Mouse (Mus musculus) liver, postnatal 0 days (tissue): ENCODE data around the gene Gm20388. TPM values are rescaled to one million over a fixed set of nuclear protein-coding genes. Genes with fewer than 3 reads are reported as not detected.

Source experiments
- ATAC-seq: fragments of 200-750 bp; cut with Nextera tagmentation; 2 replicates; pipeline ENCODE4 v1.8.0; 2017; ENCODE audit warnings: mild to moderate bottlenecking, moderate library complexity
- DNase-seq: peaks from one replicate; pipeline ENCODE4 v3.0.0-alpha.2; 2016
- H3K27ac ChIP-seq: fragments of 300-500 bp; sonication (generic); 2 replicates; pipeline ENCODE4 v1.5.1; 2014; ENCODE audit warnings: antibody characterized with exemption, moderate library complexity, mild to moderate bottlenecking, low read depth
- H3K27me3 ChIP-seq: fragments of 300-500 bp; sonication (generic); 2 replicates; pipeline ENCODE4 v1.6.1; 2014; ENCODE audit warnings: low read length, control low read depth, mixed read lengths; ENCODE audit not compliant: insufficient read depth
- H3K36me3 ChIP-seq: fragments of 300-500 bp; sonication (generic); replicated peaks from 2 replicates; pipeline ENCODE4 v1.6.1; 2014; ENCODE audit warnings: mild to moderate bottlenecking, control low read depth, low read length, moderate library complexity, mixed read lengths; ENCODE audit not compliant: insufficient read depth
- H3K4me1 ChIP-seq: fragments of 300-500 bp; sonication (generic); 2 replicates; pipeline ENCODE4 v1.6.1; 2014; ENCODE audit warnings: antibody characterized with exemption, mild to moderate bottlenecking, control low read depth; ENCODE audit not compliant: insufficient read depth
- H3K4me2 ChIP-seq: fragments of 300-500 bp; sonication (generic); 2 replicates; pipeline ENCODE4 v1.6.1; 2014; ENCODE audit warnings: low read depth, mild to moderate bottlenecking, low read length, moderate library complexity, mixed read lengths
- H3K4me3 ChIP-seq: fragments of 300-500 bp; sonication (generic); 2 replicates; pipeline ENCODE4 v1.5.1; 2014; ENCODE audit warnings: low read depth, low read length
- H3K9ac ChIP-seq: fragments of 300-500 bp; sonication (generic); replicated peaks from 2 replicates; pipeline ENCODE4 v1.6.1; 2014; ENCODE audit warnings: mild to moderate bottlenecking, moderate library complexity
- H3K9me3 ChIP-seq: fragments of 300-500 bp; sonication (generic); 2 replicates; pipeline ENCODE4 v1.6.1; 2016; ENCODE audit warnings: mild to moderate bottlenecking, control low read depth, low read length, mixed read lengths
- CTCF ChIP-seq: sonication (generic); IDR thresholded peaks from 2 replicates; pipeline ENCODE4 v1.5.1; 2016; ENCODE audit warnings: antibody characterized with exemption, low read depth
- EP300 ChIP-seq: IDR thresholded peaks from 2 replicates; pipeline ENCODE4 v1.6.1; 2016; ENCODE audit warnings: antibody characterized with exemption, low read depth, mild to moderate bottlenecking
- WGBS: fragments of 180-500 bp; shearing (Covaris S2); extraction: QIAGEN DNeasy Blood & Tissue Kit; methylation state at CpG from one replicate; pipeline ENCODE4 v1.1.7; 2014; ENCODE audit not compliant: insufficient replicate concordance; 5-methylcytosine and 5-hydroxymethylcytosine counted together
- polyA plus RNA-seq: library from polyadenylated mRNA; unstranded; fragments of >200 nt; fragmentation: Nextera tagmentation; extraction: Ambion mirVana; gene quantifications from 2 replicates; pipeline ENCODE4 v1.2.1, GENCODE M21; 2015

The Gm20388 gene
- polyA plus RNA-seq, 1 experiment from 2014 or later: not detected

DNA sequence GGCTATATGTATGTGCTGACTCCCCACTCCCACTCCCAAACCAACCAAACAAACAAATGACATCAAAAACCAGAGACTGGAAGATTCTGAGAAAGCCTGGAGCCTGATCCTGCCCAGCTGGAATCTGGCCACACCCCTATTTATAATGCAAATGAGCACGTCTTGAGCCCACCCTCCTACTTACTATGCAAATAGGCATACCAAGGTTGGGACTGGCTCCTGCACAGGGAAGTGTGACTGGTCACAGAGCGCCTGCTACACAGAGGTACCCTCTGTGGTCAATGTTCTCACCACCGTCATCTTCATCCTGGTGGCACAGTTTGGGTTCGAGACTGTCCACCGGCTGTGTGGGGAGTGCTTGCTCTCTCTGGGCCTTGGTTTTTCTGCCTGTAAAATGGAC lies 464.5 kb downstream of the Gm20388 start:
- Histone ChIP-seq H3K27me3 (no peaks in the 10 kb centered on the region), H3K4me2 (no peak overlapping the region), H3K27ac (peak overlapping the region; percentile 88; the same call in 1 of the 2 replicates), H3K9ac (peak overlapping the region; percentile 7; the same call in 1 of the 2 replicates), H3K4me3 (no peak overlapping the region), H3K4me1 (peaks cover 76% of the 10 kb centered on the region), H3K9me3 (no peaks in the 10 kb centered on the region), H3K36me3 (no peaks in the 10 kb centered on the region)
- TF ChIP-seq EP300 (no peak), CTCF (no peak)
- 38% methylated on average over 5 of the region's 5 CpGs for WGBS
- DNase-seq (no peak), ATAC-seq (no peak)

DNA sequence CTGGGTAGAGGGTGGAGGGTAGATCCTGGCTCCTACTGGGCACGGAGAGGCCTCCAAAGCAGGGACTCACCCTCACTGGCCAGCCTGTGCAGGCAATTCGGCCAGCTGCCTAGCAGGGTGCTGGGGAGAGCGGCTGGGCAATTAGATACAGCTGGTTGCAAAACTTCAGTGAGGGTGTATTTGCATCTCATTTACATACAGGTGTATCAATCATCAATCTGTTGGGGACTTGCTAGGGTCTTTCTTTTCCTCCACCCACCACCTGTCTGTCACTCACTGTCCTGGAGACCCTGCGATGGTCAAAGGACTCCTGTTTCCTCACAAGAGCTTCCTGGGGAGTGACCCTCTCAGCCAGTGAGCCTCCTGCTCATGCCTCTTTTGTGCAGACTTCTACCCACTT lies 465.6 kb downstream of the Gm20388 start:
- 0 out of 2 replicates have a peak overlapping the region, but pooled peaks have one; percentile 88 for H3K27ac ChIP-seq
- no peaks in the 10 kb centered on the region for H3K27me3 ChIP-seq
- H3K4me2 ChIP-seq: no peak overlapping the region
- 75% methylated on average over 4 of the region's 4 CpGs for WGBS
- ATAC-seq (no peak), DNase-seq (no peak)
- H3K36me3 ChIP-seq: no peaks in the 10 kb centered on the region
- H3K4me1 ChIP-seq: peaks cover 67% of the 10 kb centered on the region
- TF ChIP-seq EP300 (no peak), CTCF (no peak)
- no peaks in the 10 kb centered on the region for H3K9me3 ChIP-seq
- peak overlapping the region; percentile 11; the same call in 1 of the 2 replicates for H3K9ac ChIP-seq
- H3K4me3 ChIP-seq: no peak overlapping the region

DNA sequence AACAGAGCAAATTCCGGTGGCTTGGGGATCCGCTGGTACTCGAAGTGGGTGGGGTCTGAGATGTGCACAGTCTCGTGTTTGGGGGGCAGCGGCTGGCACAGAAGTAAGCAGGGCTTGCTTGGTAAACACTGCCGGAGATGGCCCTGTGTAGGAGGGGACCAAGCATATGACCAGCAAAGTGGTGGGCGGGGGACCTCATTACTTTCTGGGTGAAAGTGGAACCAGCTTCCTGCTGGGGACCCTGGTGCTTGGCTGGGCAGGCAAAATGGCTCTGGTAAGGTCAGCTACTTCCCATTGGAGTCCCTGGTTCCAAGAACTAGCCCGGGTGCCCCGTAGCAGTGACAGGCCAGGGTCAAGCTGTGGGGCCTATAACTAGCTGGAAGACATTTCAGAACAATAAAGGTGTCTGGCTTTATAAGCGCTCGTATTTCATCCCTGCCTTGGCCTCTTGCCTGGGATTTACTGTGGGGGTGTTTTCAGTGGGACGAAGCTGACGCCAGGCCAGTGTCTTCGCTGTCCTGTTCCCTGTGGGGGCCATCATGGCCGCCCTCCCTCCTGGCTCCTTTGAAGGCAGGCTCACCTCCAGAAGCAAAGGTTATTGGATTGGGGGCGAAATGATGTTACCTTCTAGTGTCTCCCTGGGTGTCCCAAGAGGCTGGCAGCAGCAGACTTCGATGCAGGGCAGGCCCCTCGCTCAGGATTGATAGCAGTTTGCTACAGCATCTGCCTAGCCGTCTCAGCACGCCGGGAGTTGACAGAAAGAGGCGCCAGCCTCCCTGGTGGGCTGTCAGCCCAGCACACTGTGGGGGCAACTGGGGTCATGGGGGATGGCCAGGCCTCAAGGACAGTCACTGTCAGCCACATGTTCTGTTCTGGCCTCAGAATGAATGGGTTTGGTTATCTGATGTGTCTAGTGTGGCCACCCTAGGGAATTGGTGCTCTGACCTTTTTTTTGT lies 466.5 kb downstream of the Gm20388 start:
- H3K9ac ChIP-seq: no peak overlapping the region; the same call in 1 of the 2 replicates
- no peaks in the 10 kb centered on the region for H3K27me3 ChIP-seq
- ATAC-seq: no peak
- no peak for DNase-seq
- H3K4me3 ChIP-seq: no peak overlapping the region
- H3K9me3 ChIP-seq: no peaks in the 10 kb centered on the region
- no peaks in the 10 kb centered on the region for H3K36me3 ChIP-seq
- 63% methylated on average over 22 of the region's 22 CpGs for WGBS
- peak overlapping the region; percentile 48 for H3K27ac ChIP-seq
- no peak overlapping the region for H3K4me2 ChIP-seq
- no peak for TF ChIP-seq CTCF
- TF ChIP-seq EP300: no peak
- H3K4me1 ChIP-seq: peaks cover 61% of the 10 kb centered on the region

DNA sequence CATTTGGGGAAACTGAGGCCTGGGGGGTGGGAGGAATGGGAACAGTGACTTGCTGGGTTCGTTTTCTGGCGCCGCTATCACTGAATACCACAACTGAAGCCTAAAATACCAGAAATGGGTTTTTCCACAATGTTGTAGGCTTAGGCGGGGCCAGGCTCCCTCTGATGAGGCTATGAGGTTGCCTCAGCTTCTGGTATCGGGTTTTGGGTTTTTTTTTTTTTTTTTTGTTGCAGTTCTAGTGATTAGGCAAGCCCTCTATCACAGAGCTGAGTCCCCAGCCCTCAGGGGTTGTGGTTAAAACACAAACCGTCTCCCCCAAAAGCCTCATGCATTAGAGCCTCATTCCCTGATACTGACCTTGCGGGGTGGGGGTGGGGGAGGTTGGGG lies 467.2 kb downstream of the Gm20388 start:
- Histone ChIP-seq H3K9me3 (no peaks in the 10 kb centered on the region), H3K4me3 (no peak overlapping the region), H3K27me3 (no peaks in the 10 kb centered on the region), H3K4me2 (no peak overlapping the region), H3K36me3 (no peaks in the 10 kb centered on the region), H3K4me1 (peaks cover 54% of the 10 kb centered on the region), H3K27ac (peak overlapping the region; percentile 48), H3K9ac (no peak overlapping the region)
- 39% methylated on average over 7 of the region's 7 CpGs for WGBS
- DNase-seq (no peak), ATAC-seq (peak; percentile 39)
- TF ChIP-seq EP300 (peak; percentile 61; the same call in 1 of the 2 replicates), CTCF (no peak)

DNA sequence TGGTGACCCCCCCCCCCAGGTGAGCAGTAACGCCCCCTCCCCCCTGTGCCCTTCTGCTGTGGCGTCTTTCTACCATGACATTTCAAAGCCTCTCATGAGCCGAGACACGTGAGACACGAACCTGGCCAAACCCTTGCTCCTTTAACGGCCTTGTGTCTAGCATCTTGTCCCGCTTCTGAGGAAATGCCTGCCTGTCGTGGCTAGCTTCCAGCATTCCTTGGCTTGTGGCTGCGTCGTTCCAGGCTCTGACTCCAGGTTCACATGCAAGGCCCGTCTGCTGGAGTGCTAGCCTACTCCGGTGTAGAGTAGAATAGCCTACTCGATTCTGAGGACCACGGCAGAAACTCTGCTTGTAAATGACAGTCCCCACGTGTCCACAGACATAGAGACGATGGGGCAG lies 467.7 kb downstream of the Gm20388 start:
- H3K9me3 ChIP-seq: no peaks in the 10 kb centered on the region
- peaks cover 49% of the 10 kb centered on the region for H3K4me1 ChIP-seq
- H3K4me3 ChIP-seq: no peak overlapping the region
- no peak overlapping the region for H3K4me2 ChIP-seq
- 49% methylated on average over 16 of the region's 16 CpGs for WGBS
- DNase-seq (no peak), ATAC-seq (no peak)
- H3K36me3 ChIP-seq: no peaks in the 10 kb centered on the region
- H3K27ac ChIP-seq: peak overlapping the region; percentile 48; the same call in 1 of the 2 replicates
- TF ChIP-seq CTCF: no peak
- TF ChIP-seq EP300: no peak
- H3K9ac ChIP-seq: no peak overlapping the region
- H3K27me3 ChIP-seq: no peaks in the 10 kb centered on the region

DNA sequence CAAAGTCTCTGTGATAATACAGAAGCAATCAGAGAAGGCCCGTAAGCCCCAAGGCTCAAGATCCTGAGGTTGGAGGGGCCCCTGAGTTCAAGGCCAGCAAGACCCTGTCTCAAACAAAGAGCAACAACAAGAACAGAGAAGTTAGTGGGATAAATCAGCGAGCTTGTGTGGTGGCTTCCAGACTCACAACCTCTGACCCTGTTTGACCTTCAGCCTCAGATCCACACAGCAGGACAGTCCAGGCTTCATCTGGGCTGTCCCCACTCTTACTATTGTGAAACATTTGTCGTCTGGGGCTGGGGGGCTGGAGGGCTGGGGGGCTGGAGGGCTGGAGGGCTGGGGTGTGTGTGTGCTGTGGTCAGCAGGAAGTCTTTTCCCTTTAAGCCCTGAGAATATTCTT lies 468.4 kb downstream of the Gm20388 start:
- Histone ChIP-seq H3K9me3 (no peaks in the 10 kb centered on the region), H3K27me3 (no peaks in the 10 kb centered on the region), H3K4me2 (no peak overlapping the region), H3K4me3 (no peak overlapping the region), H3K27ac (no peak overlapping the region), H3K4me1 (peaks cover 42% of the 10 kb centered on the region), H3K9ac (no peak overlapping the region), H3K36me3 (no peaks in the 10 kb centered on the region)
- ATAC-seq: no peak
- no peak for DNase-seq
- TF ChIP-seq EP300: no peak
- no peak for TF ChIP-seq CTCF
- WGBS: 45% methylated on average over 3 of the region's 3 CpGs
